Mouse (Mus musculus): ENCODE results near the gene Cops8. TPM values are rescaled to one million over a fixed set of nuclear protein-coding genes. Genes with fewer than 3 reads are reported as not detected.
A peak's percentile ranks its signal among the peaks of the same experiment; 100 is the strongest.

Gene Cops8
- total RNA-seq, 2 experiments from 2014 or later = 71.8 to 75.5 TPM

DNA sequence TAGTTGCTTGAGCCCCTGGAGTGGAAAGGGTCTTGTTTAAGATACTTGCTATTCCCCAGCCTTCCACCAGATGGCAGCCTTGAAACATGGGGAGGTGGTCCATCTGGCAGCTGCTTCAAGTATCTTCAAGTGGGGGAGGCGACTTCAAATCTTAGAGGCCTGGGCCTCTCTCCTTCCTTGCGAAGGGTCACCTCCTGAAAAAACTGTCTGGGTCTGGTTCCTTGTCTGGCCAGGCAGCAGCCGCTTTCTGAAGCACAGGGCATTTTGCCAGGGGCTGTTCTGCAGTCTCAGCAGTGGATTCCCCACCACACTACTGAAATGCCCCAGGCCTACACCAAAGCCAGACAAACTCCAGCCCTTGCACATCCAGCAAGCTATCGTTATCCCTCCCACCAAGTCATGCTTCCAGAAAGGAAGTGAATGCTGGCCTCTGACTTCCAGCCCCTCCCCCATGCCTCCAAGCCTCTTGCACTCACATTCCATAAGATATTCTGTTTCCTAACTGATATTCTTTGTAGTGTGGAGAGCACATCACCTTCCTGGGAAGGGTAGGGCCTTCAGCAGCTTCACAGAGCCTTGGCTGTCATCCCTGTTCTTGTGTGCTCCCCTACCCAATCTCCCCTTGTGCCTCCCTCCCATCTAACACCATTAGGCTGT is 48.1 kb downstream of the Cops8 start:
- DNase-seq = peak; percentile 59

DNA sequence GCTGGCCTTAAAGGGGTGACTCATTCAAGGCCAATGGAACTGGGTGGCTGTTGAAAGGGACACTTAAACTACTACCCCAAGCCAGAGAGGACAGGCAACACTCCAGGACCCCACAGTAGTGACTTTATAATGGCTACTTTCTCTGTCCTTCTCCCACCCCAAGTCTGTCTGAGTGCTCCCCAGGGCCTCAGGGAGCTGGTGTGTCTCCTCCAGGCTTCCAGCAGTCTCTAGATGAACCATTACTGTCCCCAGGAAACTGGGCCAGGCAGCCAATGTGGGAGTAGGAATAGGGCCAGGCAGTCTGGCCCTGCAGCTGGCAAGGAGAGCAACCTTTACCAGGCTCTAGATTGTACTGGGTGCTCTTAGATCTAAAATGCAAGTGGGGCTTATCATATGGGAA is 49.0 kb downstream of the Cops8 start:
- DNase-seq = peak; percentile 25

DNA sequence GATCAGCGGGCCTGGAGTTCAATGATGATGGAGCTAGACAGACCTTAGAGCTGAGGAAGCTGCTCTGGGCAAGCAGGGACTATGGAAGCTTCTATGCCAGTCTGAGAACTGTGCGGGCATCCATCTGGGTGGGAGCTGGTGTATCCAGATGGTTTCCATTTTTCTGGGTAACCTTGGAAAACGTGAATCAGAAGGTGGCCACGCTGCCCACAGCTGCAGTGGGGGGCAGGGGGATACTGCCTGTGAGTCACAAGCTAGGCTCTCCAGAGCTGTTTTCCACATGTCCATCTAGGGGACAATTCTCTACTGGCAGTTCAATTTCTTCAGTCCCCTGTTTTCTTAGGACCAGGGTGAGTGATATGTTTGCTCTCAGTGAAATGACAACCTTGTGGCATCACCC is 49.8 kb downstream of the Cops8 start:
- DNase-seq = no peak

DNA sequence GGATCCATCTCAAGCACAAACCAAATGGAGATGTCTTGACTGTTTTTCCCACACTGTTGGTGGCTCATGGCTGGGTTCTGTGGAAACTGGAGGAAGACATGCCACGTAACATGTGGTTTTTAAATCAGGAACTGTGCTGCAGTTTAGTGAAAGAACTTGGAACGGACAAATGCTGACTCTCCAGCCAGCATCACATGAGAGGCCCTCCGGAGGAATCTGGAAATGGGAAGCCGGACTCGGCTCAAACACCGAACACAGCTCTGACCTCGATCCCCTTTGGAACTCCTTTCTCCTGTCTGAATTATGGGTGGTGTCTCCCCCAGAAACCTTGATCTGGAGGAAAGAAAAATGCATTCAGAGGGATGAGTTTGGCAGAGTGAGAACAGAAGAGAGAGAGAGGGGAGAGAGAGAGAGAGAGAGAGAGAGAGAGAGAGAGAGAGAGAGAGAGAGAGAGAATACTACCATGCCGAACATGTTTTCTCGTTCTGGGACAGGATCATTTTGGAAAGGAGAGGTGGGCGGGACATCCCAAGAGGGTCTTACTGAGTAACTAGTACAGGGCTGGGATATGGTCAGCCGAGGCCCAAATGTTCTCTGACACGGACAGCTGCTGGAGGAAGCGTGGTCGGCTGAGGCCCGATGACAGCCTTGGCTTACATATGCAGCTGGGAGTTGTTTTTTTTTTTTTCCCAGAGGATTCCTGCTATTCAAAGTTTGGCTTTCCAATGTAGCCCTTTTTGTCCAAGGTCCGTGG is 53.9 kb downstream of the Cops8 start:
- DNase-seq = peak; percentile 84

DNA sequence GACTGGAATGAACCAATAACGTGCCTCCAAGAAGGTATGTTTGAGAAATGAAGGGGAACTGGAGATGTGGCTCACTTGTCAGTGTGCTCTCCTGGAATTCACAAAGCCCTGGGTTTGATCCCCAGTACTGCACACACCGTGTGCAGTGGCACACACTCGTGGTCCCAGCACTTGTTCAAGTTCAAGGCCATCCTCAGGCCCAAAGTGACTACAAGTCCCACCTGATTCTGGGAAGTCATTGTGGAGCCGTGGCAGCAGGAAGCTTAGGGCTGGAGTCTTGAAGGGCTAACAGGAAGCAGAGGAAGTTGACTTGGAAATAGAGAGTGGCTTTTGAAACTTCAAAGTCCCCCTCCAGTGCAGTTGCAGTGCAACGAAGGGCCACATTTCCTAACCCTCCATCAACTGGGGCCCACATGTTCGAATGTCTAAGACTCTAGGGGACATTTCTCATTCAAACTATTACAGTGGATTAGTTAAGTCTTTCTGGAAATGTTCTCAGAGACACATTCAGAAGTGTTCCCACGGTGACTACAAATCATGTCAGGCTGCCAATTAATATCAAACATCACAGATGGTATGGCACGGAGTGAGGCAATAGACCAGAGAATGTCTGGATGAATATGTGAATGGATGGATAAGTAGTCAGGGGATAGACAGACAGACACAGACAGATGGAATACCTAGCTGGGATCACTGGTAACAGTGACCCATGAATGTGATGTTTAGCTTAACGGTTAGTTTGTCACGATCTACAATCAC is 54.7 kb downstream of the Cops8 start:
- no peak for DNase-seq

DNA sequence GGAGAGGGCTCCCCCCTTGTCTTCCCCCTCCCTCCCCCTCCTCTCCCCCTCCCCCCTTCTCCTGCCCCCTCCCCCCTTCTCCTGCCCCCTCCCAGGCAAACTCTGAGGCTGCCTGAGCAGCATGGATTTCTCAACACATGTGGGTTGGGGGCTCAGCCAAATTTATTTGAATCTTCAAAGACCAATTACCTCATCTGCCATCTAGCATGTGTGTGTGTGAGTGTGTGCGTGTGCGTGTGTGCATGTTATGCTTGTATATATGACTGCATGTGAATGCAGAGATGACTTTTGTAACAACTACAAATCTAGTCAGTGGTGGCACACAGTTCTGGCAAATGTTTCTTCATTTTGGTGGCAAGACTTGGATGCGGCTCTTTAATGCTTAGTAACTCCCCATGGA is 55.8 kb downstream of the Cops8 start:
- no peak for DNase-seq

DNA sequence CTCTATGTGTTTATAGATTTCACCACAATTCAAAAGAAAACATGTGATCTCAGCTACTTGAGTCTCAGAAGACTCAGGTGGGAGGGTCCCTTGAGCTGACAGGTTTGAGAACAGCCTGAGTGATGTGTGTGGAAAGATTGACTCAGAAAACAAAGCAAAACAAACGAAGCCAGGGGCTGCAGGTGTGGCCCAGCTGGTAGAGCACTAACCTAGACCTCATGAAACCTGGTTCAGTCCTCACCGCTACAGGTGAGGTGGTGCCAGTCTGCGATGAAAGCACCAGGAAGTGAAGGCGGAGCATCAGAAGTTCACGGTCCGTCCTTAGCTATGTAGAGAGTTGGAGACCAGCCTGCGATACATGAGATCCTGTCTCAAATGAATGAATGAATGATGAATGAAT is 57.4 kb downstream of the Cops8 start:
- no peak for DNase-seq

DNA sequence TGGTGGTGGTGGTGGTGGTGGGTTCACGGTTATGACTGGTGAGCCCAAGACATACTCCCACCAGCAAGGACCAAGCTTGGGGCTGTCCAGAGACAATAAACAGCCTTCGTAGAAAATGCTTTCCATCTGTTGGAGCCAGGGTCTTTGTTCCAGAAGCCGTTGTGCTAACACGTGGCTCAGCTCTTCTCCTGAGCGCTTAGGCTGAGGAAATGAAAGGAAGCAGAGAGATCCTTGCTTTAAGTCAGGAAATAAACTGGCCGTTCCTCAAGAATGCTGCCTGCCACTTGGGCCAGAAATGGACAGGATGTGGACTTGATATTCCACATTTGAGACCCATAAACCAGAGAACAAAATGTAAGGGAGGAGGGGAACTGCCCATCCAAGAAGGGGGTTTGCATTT is 59.7 kb downstream of the Cops8 start:
- DNase-seq = no peak

Other genes with a start within 250 kb of the Cops8 start
- gene Col6a3, start 241.0 kb downstream of the Cops8 start, total RNA-seq (2021) = 100 to 1,000 TPM in 1 of 2 experiments, 10 to 100 TPM in 1; 86.2 to 121 TPM